Mouse (Mus musculus): ENCODE results near the gene Fbxo2. TPM values are rescaled to one million over a fixed set of nuclear protein-coding genes. Genes with fewer than 3 reads are reported as not detected.
"Not testable (repeated sequence)": the region's sequence is repeated elsewhere in the genome, so short reads cannot be mapped to it uniquely, and the experiment has no call there.

Fbxo2 gene
- polyA plus RNA-seq, 1 experiment from 2014 or later = 1.6 TPM

DNA sequence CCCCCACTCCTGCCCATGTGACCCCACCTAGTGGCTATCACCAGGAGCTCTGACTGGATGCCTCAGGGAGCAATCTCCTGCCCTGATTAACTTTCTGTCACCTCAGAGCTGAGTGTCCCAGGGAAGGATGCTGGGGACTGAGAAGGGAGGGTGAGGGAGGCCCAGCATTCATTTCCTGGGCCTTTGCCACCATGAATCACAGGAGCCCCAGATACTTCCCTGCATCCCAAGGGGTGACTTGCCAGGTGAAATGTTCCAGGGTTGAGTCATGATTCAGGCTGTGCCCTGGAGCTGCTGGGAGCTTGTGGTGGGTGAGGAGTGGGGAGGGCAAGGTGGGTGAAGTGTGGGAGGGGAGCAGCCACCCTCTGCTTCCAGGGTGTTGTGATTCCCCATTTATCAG lies 17.3 kb downstream of the Fbxo2 start:
- Histone ChIP-seq H3K4me1 (no peaks in the 10 kb centered on the region), H3K9ac (no peak overlapping the region), H3K9me3 (no peaks in the 10 kb centered on the region), H3K36me3 (no peaks in the 10 kb centered on the region), H3K27me3 (replicated peaks) (peaks cover 96% of the 10 kb centered on the region), H3K4me3 (no peak overlapping the region), H3K4me2 (no peak overlapping the region), H3K27ac (replicated peaks) (no peak overlapping the region)
- no peak for ATAC-seq (ENCODE audit: extremely low read depth, insufficient number of reproducible peaks, low FRiP score, low TSS enrichment)

DNA sequence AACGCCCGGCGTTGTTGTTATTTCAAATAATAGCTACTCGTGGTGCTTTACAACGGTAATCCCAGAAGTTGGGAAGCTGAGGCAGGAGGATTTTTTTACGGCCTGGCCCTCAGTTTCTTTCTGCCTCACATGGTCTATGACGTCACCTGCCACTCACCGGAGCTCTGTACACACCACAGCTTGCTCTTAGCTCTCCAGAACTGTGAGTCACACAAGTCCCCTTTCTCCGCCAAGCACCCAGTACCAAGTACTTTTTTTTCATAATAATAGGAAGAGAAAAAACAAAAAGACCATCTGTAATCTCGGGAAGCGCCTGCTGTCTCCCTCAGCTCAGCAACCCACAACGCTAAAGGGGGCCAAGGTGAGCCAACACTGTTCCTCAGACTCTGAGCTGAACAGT lies 21.1 kb downstream of the Fbxo2 start:
- Histone ChIP-seq H3K4me1 (no peaks in the 10 kb centered on the region), H3K9me3 (no peaks in the 10 kb centered on the region), H3K27ac (replicated peaks) (no peak overlapping the region), H3K4me2 (no peak overlapping the region), H3K27me3 (replicated peaks) (peaks cover 82% of the 10 kb centered on the region), H3K9ac (no peak overlapping the region), H3K4me3 (no peak overlapping the region), H3K36me3 (no peaks in the 10 kb centered on the region)
- no peak for ATAC-seq (ENCODE audit: extremely low read depth, insufficient number of reproducible peaks, low FRiP score, low TSS enrichment)
- 82% methylated on average over 12 of the region's 12 CpGs for WGBS

DNA sequence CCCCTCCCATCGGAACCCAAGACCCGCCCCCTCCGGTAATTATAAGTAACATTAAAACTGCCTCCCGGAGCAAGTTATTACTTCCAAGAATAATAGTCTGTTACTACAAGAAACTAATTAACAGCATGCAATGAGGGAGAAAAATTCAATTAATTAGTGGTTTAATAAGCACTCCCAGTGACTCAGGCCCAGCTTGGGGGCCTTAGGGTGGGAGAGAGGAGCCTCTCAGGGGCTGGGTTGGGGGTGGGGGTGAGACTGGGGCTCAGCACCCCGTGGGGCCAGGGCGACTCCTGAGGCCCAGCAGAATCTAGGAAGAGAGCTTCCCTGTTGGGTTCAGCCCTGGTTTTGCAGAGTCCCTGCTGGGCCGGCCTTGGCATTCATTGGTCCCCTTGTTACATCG lies 21.9 kb downstream of the Fbxo2 start:
- H3K27me3 ChIP-seq (replicated peaks) = peaks cover 73% of the 10 kb centered on the region
- no peaks in the 10 kb centered on the region for H3K9me3 ChIP-seq
- no peak overlapping the region for H3K9ac ChIP-seq
- WGBS = 25% methylated on average over 8 of the region's 8 CpGs
- no peak overlapping the region for H3K4me3 ChIP-seq
- H3K4me2 ChIP-seq = no peak overlapping the region
- no peak overlapping the region for H3K27ac ChIP-seq (replicated peaks)
- no peak for ATAC-seq (ENCODE audit: extremely low read depth, insufficient number of reproducible peaks, low FRiP score, low TSS enrichment)
- no peaks in the 10 kb centered on the region for H3K4me1 ChIP-seq
- no peaks in the 10 kb centered on the region for H3K36me3 ChIP-seq

DNA sequence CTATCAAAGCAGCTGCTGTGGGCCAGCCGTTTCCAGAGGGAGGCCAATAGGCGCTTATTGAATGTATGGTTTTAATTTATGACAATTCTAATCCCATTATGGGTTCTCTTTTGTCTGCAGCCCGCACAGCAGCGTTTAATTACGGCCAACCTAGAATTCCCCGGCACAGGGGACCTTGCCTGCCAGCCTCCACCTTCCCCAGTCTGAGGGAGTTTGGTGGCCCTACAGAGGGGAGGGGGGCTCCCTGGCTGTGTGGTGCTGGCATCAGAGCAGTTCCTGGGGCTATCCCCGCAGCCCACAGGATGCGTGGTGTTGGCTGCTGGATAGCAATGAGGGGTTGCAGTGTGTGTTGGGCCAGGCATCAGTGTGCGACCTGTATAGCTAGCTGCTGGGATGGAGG lies 24.1 kb downstream of the Fbxo2 start:
- Histone ChIP-seq H3K9me3 (no peaks in the 10 kb centered on the region), H3K4me2 (no peak overlapping the region), H3K27ac (replicated peaks) (no peak overlapping the region), H3K4me1 (no peaks in the 10 kb centered on the region), H3K27me3 (replicated peaks) (peaks cover 54% of the 10 kb centered on the region), H3K9ac (no peak overlapping the region), H3K36me3 (no peaks in the 10 kb centered on the region), H3K4me3 (no peak overlapping the region)
- ATAC-seq (ENCODE audit: extremely low read depth, insufficient number of reproducible peaks, low FRiP score, low TSS enrichment) = no peak
- 66% methylated on average over 9 of the region's 9 CpGs for WGBS

DNA sequence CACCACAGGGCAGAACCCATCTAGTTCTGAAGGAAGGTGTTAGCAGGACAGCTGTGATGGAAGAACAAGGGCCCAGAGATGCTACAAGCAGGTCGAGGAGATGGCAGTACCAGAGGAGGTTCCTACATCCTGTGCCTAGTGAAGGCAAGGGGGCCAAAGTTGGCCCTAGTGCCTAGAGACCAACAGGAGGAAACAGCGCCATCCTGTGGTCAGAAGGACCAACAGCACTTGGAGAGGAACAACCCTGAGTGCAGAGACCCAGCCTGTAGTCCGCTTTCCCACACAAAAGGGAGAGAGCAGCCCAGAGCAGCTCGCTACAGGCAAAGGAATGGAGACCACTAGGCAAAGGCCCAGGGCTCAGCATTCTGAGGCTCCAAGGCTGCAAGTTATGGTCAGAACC lies 25.4 kb downstream of the Fbxo2 start:
- peaks cover 46% of the 10 kb centered on the region for H3K27me3 ChIP-seq (replicated peaks)
- H3K27ac ChIP-seq (replicated peaks) = no peak overlapping the region
- ATAC-seq (ENCODE audit: extremely low read depth, insufficient number of reproducible peaks, low FRiP score, low TSS enrichment) = no peak
- no peak overlapping the region for H3K4me2 ChIP-seq
- no peaks in the 10 kb centered on the region for H3K36me3 ChIP-seq
- no peaks in the 10 kb centered on the region for H3K9me3 ChIP-seq
- H3K9ac ChIP-seq = no peak overlapping the region
- H3K4me3 ChIP-seq = no peak overlapping the region
- no peaks in the 10 kb centered on the region for H3K4me1 ChIP-seq
- WGBS = 60% methylated on average over 4 of the region's 4 CpGs

DNA sequence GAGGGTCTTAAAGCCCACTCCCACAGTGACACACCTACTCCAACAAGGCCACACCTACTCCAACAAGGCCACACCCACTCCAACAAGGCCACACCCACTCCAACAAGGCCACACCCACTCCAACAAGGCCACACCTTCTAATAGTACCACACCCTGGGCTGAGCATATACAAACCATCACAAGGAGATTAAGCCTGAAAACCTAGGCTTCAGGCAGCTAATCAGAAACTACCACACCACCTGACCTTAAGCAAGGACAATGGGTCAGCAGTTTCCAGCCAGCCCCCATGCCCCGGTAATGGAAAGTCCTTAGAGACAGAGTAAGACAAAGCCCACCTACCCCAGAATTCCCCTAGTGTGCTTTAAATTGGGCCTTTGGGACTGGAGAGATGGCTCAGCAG lies 28.3 kb downstream of the Fbxo2 start:
- not testable (repeated sequence) for H3K4me3 ChIP-seq; H3K4me1 ChIP-seq; H3K4me2 ChIP-seq; H3K9ac ChIP-seq; H3K27ac ChIP-seq (replicated peaks); H3K9me3 ChIP-seq; ATAC-seq (ENCODE audit: extremely low read depth, insufficient number of reproducible peaks, low FRiP score, low TSS enrichment); H3K36me3 ChIP-seq
- WGBS = 84% methylated on average over 1 of the region's 1 CpGs
- peaks cover 29% of the 10 kb centered on the region; the same call in 1 of the 2 replicates for H3K27me3 ChIP-seq (replicated peaks)

DNA sequence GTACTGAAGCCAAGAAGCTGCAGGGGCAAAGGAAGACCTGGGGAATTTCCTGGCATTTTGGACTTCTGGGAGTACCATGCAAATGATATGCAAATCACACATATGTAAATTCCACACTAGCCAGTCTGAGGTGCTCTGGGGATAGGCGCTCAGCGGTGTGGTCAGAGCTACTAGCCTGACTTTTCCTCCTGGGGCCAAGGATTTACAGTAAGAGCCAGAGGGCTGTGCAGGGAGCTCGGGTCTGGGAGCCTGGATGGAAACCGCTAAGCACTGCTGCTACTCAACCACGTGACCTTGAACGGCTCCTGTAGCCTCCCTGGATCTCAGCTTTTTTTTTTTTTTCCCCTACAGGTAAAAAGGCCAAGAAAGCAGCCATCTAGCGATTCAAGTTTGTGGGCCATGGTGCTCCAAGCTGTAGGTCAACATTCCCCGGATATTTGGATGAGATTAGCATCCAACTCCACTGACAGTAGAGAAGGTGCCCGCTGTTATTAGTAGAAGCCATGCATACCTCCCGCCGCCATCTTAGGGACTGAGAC lies 32.4 kb downstream of the Fbxo2 start:
- H3K4me1 ChIP-seq = peaks cover 2% of the 10 kb centered on the region; the same call in 1 of the 2 replicates
- H3K4me2 ChIP-seq = no peak overlapping the region
- no peak for ATAC-seq (ENCODE audit: extremely low read depth, insufficient number of reproducible peaks, low FRiP score, low TSS enrichment)
- no peak overlapping the region for H3K9ac ChIP-seq
- H3K4me3 ChIP-seq = no peak overlapping the region
- no peak overlapping the region for H3K27ac ChIP-seq (replicated peaks)
- no peaks in the 10 kb centered on the region for H3K9me3 ChIP-seq
- H3K27me3 ChIP-seq (replicated peaks) = peaks cover 22% of the 10 kb centered on the region
- H3K36me3 ChIP-seq = no peaks in the 10 kb centered on the region
- WGBS = 25% methylated on average over 11 of the region's 11 CpGs

DNA sequence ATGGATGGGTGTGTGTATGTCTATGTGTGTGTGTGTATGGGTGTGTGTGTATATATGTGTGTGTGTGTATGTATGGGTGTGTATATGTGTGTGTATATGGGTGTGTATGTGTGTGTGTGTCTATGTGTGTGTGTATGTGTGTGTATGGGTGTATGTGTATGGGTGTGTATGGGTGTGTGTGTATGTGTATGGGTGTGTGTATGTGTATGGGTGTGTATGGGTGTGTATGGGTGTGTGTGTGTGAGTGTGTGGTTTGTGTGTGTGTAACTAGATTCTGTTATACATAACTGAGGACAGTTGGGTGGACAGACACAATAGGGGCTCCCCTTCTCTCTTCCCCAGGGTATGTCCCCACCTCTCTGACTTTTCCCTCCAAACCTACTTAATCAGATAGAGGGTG lies 34.0 kb downstream of the Fbxo2 start:
- H3K9me3 ChIP-seq = no peaks in the 10 kb centered on the region
- peaks cover 2% of the 10 kb centered on the region; the same call in 1 of the 2 replicates for H3K4me1 ChIP-seq
- no peak overlapping the region for H3K4me3 ChIP-seq
- H3K9ac ChIP-seq = no peak overlapping the region
- no peak overlapping the region for H3K4me2 ChIP-seq
- no peaks in the 10 kb centered on the region for H3K36me3 ChIP-seq
- H3K27ac ChIP-seq (replicated peaks) = no peak overlapping the region
- H3K27me3 ChIP-seq (replicated peaks) = peaks cover 32% of the 10 kb centered on the region
- no peak for ATAC-seq (ENCODE audit: extremely low read depth, insufficient number of reproducible peaks, low FRiP score, low TSS enrichment)

DNA sequence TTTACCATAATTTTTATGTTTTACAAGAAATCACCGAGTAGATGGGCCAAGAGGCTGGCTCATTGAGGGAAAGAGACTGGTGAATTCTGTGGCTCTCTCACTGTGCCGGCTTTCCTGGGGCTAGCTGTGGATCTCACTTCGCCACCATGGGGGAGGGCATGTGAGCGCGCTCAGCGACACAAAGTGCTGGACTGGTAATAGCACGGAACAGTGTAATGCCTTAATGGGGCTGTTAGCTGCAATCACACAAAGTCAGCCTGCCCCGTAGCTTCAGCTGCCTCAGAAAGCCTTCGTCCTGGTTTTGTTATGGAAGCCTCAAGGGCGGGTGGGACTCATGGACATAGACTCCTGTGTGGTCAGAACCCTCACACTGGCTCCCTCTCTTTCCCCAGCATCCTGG lies 38.3 kb downstream of the Fbxo2 start:
- no peaks in the 10 kb centered on the region for H3K9me3 ChIP-seq
- no peaks in the 10 kb centered on the region for H3K4me1 ChIP-seq
- ATAC-seq (ENCODE audit: extremely low read depth, insufficient number of reproducible peaks, low FRiP score, low TSS enrichment) = no peak
- 48% methylated on average over 10 of the region's 10 CpGs for WGBS
- H3K4me3 ChIP-seq = no peak overlapping the region
- no peak overlapping the region for H3K4me2 ChIP-seq
- no peaks in the 10 kb centered on the region for H3K36me3 ChIP-seq
- no peak overlapping the region for H3K9ac ChIP-seq
- H3K27ac ChIP-seq (replicated peaks) = no peak overlapping the region
- H3K27me3 ChIP-seq (replicated peaks) = peaks cover 31% of the 10 kb centered on the region

DNA sequence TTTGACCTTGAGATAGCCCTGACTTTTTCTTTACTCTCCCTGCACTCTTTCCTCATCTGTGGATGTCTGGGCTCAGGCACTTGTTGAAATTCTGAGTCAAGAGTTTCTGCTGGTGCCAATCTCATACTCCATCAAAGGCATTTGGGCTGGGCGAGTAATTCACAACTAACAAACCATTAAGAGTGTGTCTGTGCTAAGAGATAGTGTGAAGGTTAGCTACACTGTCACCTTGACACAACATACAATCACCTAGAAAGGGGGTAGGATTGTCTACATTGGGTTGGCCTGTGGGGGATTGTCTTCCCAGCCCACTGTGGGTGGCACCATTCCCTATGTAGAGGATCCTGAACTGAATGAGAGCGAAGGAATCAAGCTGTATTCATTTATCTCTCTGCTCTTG lies 43.1 kb downstream of the Fbxo2 start:
- H3K4me3 ChIP-seq = no peak overlapping the region
- H3K4me1 ChIP-seq = no peaks in the 10 kb centered on the region
- no peak overlapping the region for H3K27ac ChIP-seq (replicated peaks)
- H3K9me3 ChIP-seq = no peaks in the 10 kb centered on the region
- H3K27me3 ChIP-seq (replicated peaks) = peaks cover 20% of the 10 kb centered on the region
- ATAC-seq (ENCODE audit: extremely low read depth, insufficient number of reproducible peaks, low FRiP score, low TSS enrichment) = no peak
- peak overlapping the region; percentile 46; the same call in 1 of the 2 replicates for H3K4me2 ChIP-seq
- WGBS = 76% methylated on average over 2 of the region's 2 CpGs
- H3K9ac ChIP-seq = no peak overlapping the region
- no peaks in the 10 kb centered on the region for H3K36me3 ChIP-seq

DNA sequence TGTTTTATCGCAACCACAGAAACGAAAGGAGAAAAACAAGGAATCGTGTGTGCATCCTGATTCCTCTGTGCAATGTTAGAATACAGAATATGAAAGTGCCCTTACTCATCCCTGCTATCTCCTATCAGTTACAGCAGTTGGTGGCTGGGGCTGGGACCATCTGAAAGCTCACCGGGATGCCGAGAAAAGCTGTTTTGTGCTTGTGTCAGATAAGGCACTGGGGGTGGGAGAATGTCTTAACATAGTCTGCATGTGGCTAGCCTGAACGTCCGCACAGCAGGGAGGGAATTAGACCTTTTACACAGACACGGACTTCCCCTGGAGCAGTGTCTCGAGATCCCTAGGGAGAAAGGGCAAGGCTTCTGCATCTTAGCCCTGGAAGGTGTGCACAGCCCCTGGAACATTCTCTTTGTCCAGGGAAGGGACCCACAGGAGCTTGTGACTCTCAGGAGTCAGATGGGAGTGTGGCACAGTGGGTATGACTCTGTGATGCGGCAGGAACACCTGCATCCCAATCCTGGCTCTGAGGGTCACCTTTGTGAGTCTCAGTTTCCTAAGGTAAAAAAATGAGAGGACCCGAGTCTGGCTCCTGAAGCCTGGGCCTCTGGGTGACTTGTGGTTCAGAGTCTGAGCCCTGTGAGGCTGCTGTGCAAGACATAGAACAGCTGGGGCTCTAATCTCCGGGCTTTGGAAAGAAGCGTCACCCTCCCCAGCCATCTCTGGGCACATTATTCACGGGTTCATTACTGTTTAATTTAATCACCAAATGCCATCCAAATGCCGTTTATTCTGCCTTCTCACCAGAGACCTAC lies 43.8 kb downstream of the Fbxo2 start:
- Histone ChIP-seq H3K27ac (replicated peaks) (no peak overlapping the region; the same call in 1 of the 2 replicates), H3K4me1 (no peaks in the 10 kb centered on the region), H3K36me3 (no peaks in the 10 kb centered on the region), H3K9ac (no peak overlapping the region), H3K27me3 (replicated peaks) (peaks cover 13% of the 10 kb centered on the region), H3K4me3 (no peak overlapping the region), H3K9me3 (no peaks in the 10 kb centered on the region), H3K4me2 (peak overlapping the region; percentile 46)
- 40% methylated on average over 15 of the region's 15 CpGs for WGBS
- no peak; the same call in 1 of the 2 replicates for ATAC-seq (ENCODE audit: extremely low read depth, insufficient number of reproducible peaks, low FRiP score, low TSS enrichment)

DNA sequence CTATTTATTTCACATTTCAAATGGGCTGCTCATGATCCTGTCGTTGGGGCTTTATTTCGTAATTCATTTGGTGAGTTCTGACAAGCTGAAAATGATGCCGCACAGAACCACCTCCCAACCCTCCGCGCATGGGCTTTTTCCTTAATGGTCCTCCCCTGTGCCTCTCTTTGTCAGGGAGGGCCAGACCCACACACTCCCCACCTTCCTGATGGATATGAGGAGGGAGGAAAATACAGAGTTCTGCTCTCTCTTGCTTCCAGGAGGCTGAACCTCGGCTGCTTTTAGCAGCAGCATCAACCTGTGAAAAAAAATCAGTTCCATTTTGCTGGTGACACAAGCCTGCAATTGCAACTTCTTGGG lies 44.4 kb downstream of the Fbxo2 start:
- Histone ChIP-seq H3K9ac (no peak overlapping the region), H3K27ac (replicated peaks) (no peak overlapping the region), H3K27me3 (replicated peaks) (peaks cover 11% of the 10 kb centered on the region), H3K4me3 (no peak overlapping the region), H3K4me1 (no peaks in the 10 kb centered on the region), H3K4me2 (peak overlapping the region; percentile 46; the same call in 1 of the 2 replicates), H3K36me3 (no peaks in the 10 kb centered on the region), H3K9me3 (no peaks in the 10 kb centered on the region)
- no peak for ATAC-seq (ENCODE audit: extremely low read depth, insufficient number of reproducible peaks, low FRiP score, low TSS enrichment)
- 51% methylated on average over 6 of the region's 6 CpGs for WGBS
